Mouse (Mus musculus): ENCODE measurements around the gene Sars. TPM values are rescaled to one million over a fixed set of nuclear protein-coding genes. Genes with fewer than 3 reads are reported as not detected.

Gene Sars
- total and polyA plus RNA-seq, 3 experiments, result 373 to 394 (median 377) TPM

DNA sequence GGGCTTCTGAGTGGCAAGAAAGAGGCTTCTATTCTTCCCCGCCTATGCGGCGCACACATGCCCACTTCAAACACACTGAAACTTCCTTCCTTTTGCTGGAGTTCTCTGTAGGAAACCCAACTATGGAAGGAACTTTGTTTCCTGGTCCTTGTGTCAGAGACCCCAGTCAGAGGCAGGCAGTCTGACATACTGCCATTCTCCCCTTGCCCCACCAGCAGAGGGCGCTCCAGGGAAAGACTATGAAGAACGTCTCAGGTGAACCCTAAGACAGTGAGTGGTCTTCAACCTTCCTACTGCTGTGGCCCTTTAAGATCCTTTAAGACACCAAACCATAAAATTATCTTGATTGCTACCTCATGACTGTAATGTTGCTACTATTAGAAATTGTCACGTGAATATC lies 21.4 kb upstream of the Sars start:
- Histone ChIP-seq H3K4me2 (ENCODE audit: insufficient read depth, low read depth, poor library complexity, severe bottlenecking) (no peak overlapping the region), H3K27me3 (replicated peaks) (no peaks in the 10 kb centered on the region), H3K79me2 (replicated peaks; ENCODE audit: control insufficient read depth, extremely low read depth, insufficient read depth, poor library complexity, severe bottlenecking) (no peaks in the 10 kb centered on the region), H3K4me1 (ENCODE audit: control insufficient read depth in 1 of 2, insufficient read depth in 2 of 2) (peaks cover 4 to 11% of the 10 kb centered on the region in 2 experiments; a peak in 3 of 4 replicates), H3K4me3 (replicated peaks in 1 of 3; ENCODE audit: low read depth in 2 of 3, low read length in 2 of 3, poor library complexity in 1 of 3) (no peak overlapping the region), H3K9me3 (replicated peaks; ENCODE audit: low read length) (no peaks in the 10 kb centered on the region), H3K9ac (ENCODE audit: insufficient read depth, low read depth) (no peak overlapping the region), H3K36me3 (replicated peaks in 1 of 2; ENCODE audit: control insufficient read depth in 1 of 2, insufficient read depth in 1 of 2, low read length in 1 of 2) (no peaks in the 10 kb centered on the region), H3K27ac (ENCODE audit: insufficient read depth, low read depth) (no peak overlapping the region)
- dilution Hi-C loops (cut with MboI; ENCODE audit: extremely low pct_ligation_motif_present, extremely low pct_unique_long_range_greater_than_20kb, low sequenced_read_pairs), result no loop called here
- TF ChIP-seq SMC3 (IDR thresholded peaks at IDR 0.05; ENCODE audit: low read depth, low read length) (peak; percentile 39; the same call in 1 of the 2 replicates), MEF2A (IDR thresholded peaks at IDR 0.05; ENCODE audit: borderline replicate concordance, low read depth, low read length) (no peak), ETS1 (conservative IDR thresholded peaks at IDR 0.05; ENCODE audit: low read depth, low read length) (no peak), RAD21 (IDR thresholded peaks at IDR 0.05; ENCODE audit: low read depth, low read length) (peak; percentile 66), ZKSCAN1 (IDR thresholded peaks at IDR 0.05; ENCODE audit: borderline replicate concordance, low read depth, low read length) (no peak), CTCF (conservative IDR thresholded peaks at IDR 0.05 in 1 of 2, IDR thresholded peaks at IDR 0.05 in 1 of 2; ENCODE audit: low read depth in 2 of 2, low read length in 2 of 2) (peak; percentile 76 to 89), MXI1 (IDR thresholded peaks at IDR 0.05; ENCODE audit: low read depth, low read length) (no peak)
- DNase-seq (ENCODE audit: extremely low read depth), result peak; percentile 69
- in situ Hi-C loops (cut with MboI; ENCODE audit: low pct_ligation_motif_present, low pct_unique_long_range_greater_than_20kb, low sequenced_read_pairs), result no loop called here

DNA sequence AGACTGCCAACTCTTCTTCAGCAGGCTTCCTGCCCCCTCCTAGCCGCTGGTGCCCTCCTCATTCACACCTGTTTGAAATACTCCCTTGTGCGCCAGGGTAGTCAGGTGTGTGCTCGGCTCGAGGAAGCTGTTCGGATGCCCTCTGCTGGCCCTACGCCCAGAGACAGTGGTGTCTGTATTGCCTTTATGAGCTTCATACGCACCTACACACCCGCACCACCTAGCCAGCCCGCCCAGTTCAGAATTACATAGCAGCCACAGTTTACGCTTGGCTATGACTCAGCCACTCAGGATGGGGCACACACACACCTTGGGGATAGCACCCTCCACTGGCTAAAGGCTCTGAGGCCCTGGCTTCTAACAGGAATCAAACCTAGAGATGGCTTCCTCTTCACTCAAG lies 13.9 kb upstream of the Sars start:
- H3K4me2 ChIP-seq (ENCODE audit: insufficient read depth, low read depth, poor library complexity, severe bottlenecking), result peak overlapping the region; percentile 80
- no peaks in the 10 kb centered on the region for H3K27me3 ChIP-seq (replicated peaks)
- peak overlapping the region; percentile 34 to 89 (median 82) for H3K4me3 ChIP-seq (replicated peaks in 1 of 3; ENCODE audit: low read depth in 2 of 3, low read length in 2 of 3, poor library complexity in 1 of 3)
- peak overlapping the region; percentile 37; the same call in 1 of the 2 replicates for H3K9ac ChIP-seq (ENCODE audit: insufficient read depth, low read depth)
- peak overlapping the region; percentile 71 for H3K27ac ChIP-seq (ENCODE audit: insufficient read depth, low read depth)
- DNase-seq (ENCODE audit: extremely low read depth), result peak; percentile 79
- dilution Hi-C loops (cut with MboI; ENCODE audit: extremely low pct_ligation_motif_present, extremely low pct_unique_long_range_greater_than_20kb, low sequenced_read_pairs), result no loop called here
- peaks cover 4 to 14% of the 10 kb centered on the region in 2 experiments for H3K4me1 ChIP-seq (ENCODE audit: control insufficient read depth in 1 of 2, insufficient read depth in 2 of 2)
- H3K79me2 ChIP-seq (replicated peaks; ENCODE audit: control insufficient read depth, extremely low read depth, insufficient read depth, poor library complexity, severe bottlenecking), result no peaks in the 10 kb centered on the region
- in situ Hi-C loops (cut with MboI; ENCODE audit: low pct_ligation_motif_present, low pct_unique_long_range_greater_than_20kb, low sequenced_read_pairs), result no loop called here
- peak; percentile 67 for TF ChIP-seq SMC3 (IDR thresholded peaks at IDR 0.05; ENCODE audit: low read depth, low read length)
- no peak for TF ChIP-seq KAT2A (IDR thresholded peaks at IDR 0.05; ENCODE audit: insufficient replicate concordance, low read length)
- no peak; the same call in 1 of the 2 replicates for TF ChIP-seq MAX (IDR thresholded peaks at IDR 0.05; ENCODE audit: low read length)
- no peak for TF ChIP-seq POLR2AphosphoS2 (IDR thresholded peaks at IDR 0.05; ENCODE audit: low read depth, low read length)
- peak; percentile 44; the same call in 1 of the 2 replicates for TF ChIP-seq RAD21 (IDR thresholded peaks at IDR 0.05; ENCODE audit: low read depth, low read length)
- no peak for TF ChIP-seq MXI1 (IDR thresholded peaks at IDR 0.05; ENCODE audit: low read depth, low read length)
- TF ChIP-seq PAX5 (IDR thresholded peaks at IDR 0.05; ENCODE audit: low read length), result no peak
- TF ChIP-seq EP300 (IDR thresholded peaks at IDR 0.05; ENCODE audit: low read length), result 0 out of 2 replicates have a peak, but pooled peaks have one; percentile 13
- no peak for TF ChIP-seq MEF2A (IDR thresholded peaks at IDR 0.05; ENCODE audit: borderline replicate concordance, low read depth, low read length)
- 0 out of 2 replicates have a peak, but pooled peaks have one; percentile 59 for TF ChIP-seq RCOR1 (conservative IDR thresholded peaks at IDR 0.05; ENCODE audit: low read depth, low read length)
- peak in 1 of 2 experiments; percentile 72; a peak in 2 of 4 replicates for TF ChIP-seq CTCF (conservative IDR thresholded peaks at IDR 0.05 in 1 of 2, IDR thresholded peaks at IDR 0.05 in 1 of 2; ENCODE audit: low read depth in 2 of 2, low read length in 2 of 2)
- H3K36me3 ChIP-seq (replicated peaks in 1 of 2; ENCODE audit: control insufficient read depth in 1 of 2, insufficient read depth in 1 of 2, low read length in 1 of 2), result no peaks in the 10 kb centered on the region
- no peaks in the 10 kb centered on the region for H3K9me3 ChIP-seq (replicated peaks; ENCODE audit: low read length)

All from CH12.LX (cell line).